Mouse (Mus musculus) spleen, adult 2 months (tissue): Measurements from ENCODE around the gene Glis3. TPM values are rescaled to one million over a fixed set of nuclear protein-coding genes. Genes with fewer than 3 reads are reported as not detected.

Source experiments
- DNase-seq, 2 experiments: peaks; one replicate each; pipeline versions ENCODE4 v3.0.0 to v3.0.0-alpha.2; 2012 to 2021; ENCODE audit warnings: low spot score in 2 of 2, low read depth in 1 of 2
- H3K27ac ChIP-seq: fragments of 200-500 bp; 2 replicates; pipeline ENCODE4 v1.5.1; 2012; ENCODE audit warnings: low read length, inconsistent platforms; ENCODE audit not compliant: insufficient read depth
- H3K27me3 ChIP-seq: fragments of 200-500 bp; 2 replicates; pipeline ENCODE4 v1.6.1; 2012; ENCODE audit warnings: mild to moderate bottlenecking, moderate library complexity, low read length, inconsistent platforms; ENCODE audit not compliant: control insufficient read depth, insufficient read depth
- H3K36me3 ChIP-seq: fragments of 200-500 bp; 2 replicates; pipeline ENCODE4 v1.6.1; 2012; ENCODE audit warnings: mild to moderate bottlenecking, low read length, inconsistent platforms; ENCODE audit not compliant: control insufficient read depth, insufficient read depth
- H3K4me1 ChIP-seq: fragments of 200-500 bp; 2 replicates; pipeline ENCODE4 v1.6.1; 2011; ENCODE audit warnings: inconsistent platforms; ENCODE audit not compliant: control insufficient read depth, insufficient read depth, insufficient read length
- H3K4me3 ChIP-seq: fragments of 200-500 bp; 2 replicates; pipeline ENCODE4 v1.5.1; 2011; ENCODE audit warnings: mild to moderate bottlenecking, inconsistent platforms; ENCODE audit not compliant: insufficient read depth, insufficient read length; ENCODE audit errors: extremely low read depth
- CTCF ChIP-seq: fragments of 200-500 bp; IDR thresholded peaks from 2 replicates; pipeline ENCODE4 v1.5.1; 2011; ENCODE audit warnings: mild to moderate bottlenecking, inconsistent platforms; ENCODE audit not compliant: insufficient read depth, insufficient read length, insufficient replicate concordance; ENCODE audit errors: extremely low read depth
- POLR2A ChIP-seq: fragments of 200-500 bp; IDR thresholded peaks from 2 replicates; pipeline ENCODE4 v1.6.1; 2011; ENCODE audit warnings: low read depth, low read length, inconsistent platforms
- WGBS: fragments of 180-500 bp; shearing (Covaris S2); methylation state at CpG from one replicate; pipeline ENCODE4 v1.1.7; 2018; 5-methylcytosine and 5-hydroxymethylcytosine counted together
- polyA plus RNA-seq: library from polyadenylated mRNA; depleted of rRNA; stranded (reverse); fragments of >200 nt; gene quantifications from 2 replicates; pipeline ENCODE4 v1.2.3, GENCODE M21; 2012

Glis3 gene
- polyA plus RNA-seq, 1 experiment = 1.7 TPM

- no peak overlapping the region for H3K27ac ChIP-seq
- no peak for DNase-seq
- TF ChIP-seq CTCF = no peak
- TF ChIP-seq POLR2A = no peak
- no peaks in the 10 kb centered on the region for H3K4me1 ChIP-seq
- no peaks in the 10 kb centered on the region for H3K36me3 ChIP-seq
- 88% methylated on average over 10 of the region's 10 CpGs for WGBS
- H3K4me3 ChIP-seq = no peak overlapping the region
- H3K27me3 ChIP-seq = no peaks in the 10 kb centered on the region
Observed at GRCm38 (mm10) chr19:28623726-28624125, 56.2 kb downstream of the Glis3 start.

- Histone ChIP-seq H3K27me3 (no peaks in the 10 kb centered on the region), H3K4me3 (no peak overlapping the region), H3K27ac (no peak overlapping the region), H3K4me1 (no peaks in the 10 kb centered on the region), H3K36me3 (no peaks in the 10 kb centered on the region)
- no peak for TF ChIP-seq POLR2A
- no peak for TF ChIP-seq CTCF
- no peak for DNase-seq
- 88% methylated on average over 11 of the region's 11 CpGs for WGBS
Observed at GRCm38 (mm10) chr19:28621608-28622505, 58.0 kb downstream of the Glis3 start.

GRCm38 (mm10) chr19:28617736-28618135 is 62.1 kb downstream of the Glis3 start:
- Histone ChIP-seq H3K36me3 (no peaks in the 10 kb centered on the region), H3K4me1 (no peaks in the 10 kb centered on the region), H3K27ac (no peak overlapping the region), H3K4me3 (no peak overlapping the region), H3K27me3 (no peaks in the 10 kb centered on the region)
- no peak for TF ChIP-seq CTCF
- TF ChIP-seq POLR2A = no peak
- DNase-seq = no peak
- 81% methylated on average over 7 of the region's 7 CpGs for WGBS

- WGBS = 95% methylated on average over 8 of the region's 8 CpGs
- H3K36me3 ChIP-seq = no peaks in the 10 kb centered on the region
- no peaks in the 10 kb centered on the region for H3K27me3 ChIP-seq
- H3K4me1 ChIP-seq = no peaks in the 10 kb centered on the region
- no peak overlapping the region for H3K27ac ChIP-seq
- H3K4me3 ChIP-seq = no peak overlapping the region
- TF ChIP-seq POLR2A (no peak), CTCF (no peak)
- no peak for DNase-seq
Observed at GRCm38 (mm10) chr19:28617191-28617590, 62.7 kb downstream of the Glis3 start.

- Histone ChIP-seq H3K4me3 (no peak overlapping the region), H3K4me1 (no peaks in the 10 kb centered on the region), H3K36me3 (no peaks in the 10 kb centered on the region), H3K27me3 (no peaks in the 10 kb centered on the region), H3K27ac (no peak overlapping the region)
- no peak for DNase-seq
- WGBS = 89% methylated on average over 1 of the region's 1 CpGs
- TF ChIP-seq CTCF = no peak
- TF ChIP-seq POLR2A = no peak
Observed at GRCm38 (mm10) chr19:28616487-28616886, 63.4 kb downstream of the Glis3 start.

- no peaks in the 10 kb centered on the region for H3K27me3 ChIP-seq
- 72% methylated on average over 10 of the region's 10 CpGs for WGBS
Observed at GRCm38 (mm10) chr19:28612249-28612648, 67.6 kb downstream of the Glis3 start.

GRCm38 (mm10) chr19:28608747-28609146 is 71.1 kb downstream of the Glis3 start:
- no peaks in the 10 kb centered on the region for H3K27me3 ChIP-seq
- no peaks in the 10 kb centered on the region for H3K36me3 ChIP-seq
- H3K4me3 ChIP-seq = no peak overlapping the region
- DNase-seq = no peak
- H3K4me1 ChIP-seq = no peaks in the 10 kb centered on the region
- H3K27ac ChIP-seq = no peak overlapping the region
- WGBS = 87% methylated on average over 5 of the region's 5 CpGs
- TF ChIP-seq CTCF = no peak
- TF ChIP-seq POLR2A = no peak

More at GRCm38 (mm10) chr19:28612249-28612648, 67.6 kb downstream of the Glis3 start:
- Histone ChIP-seq H3K27ac (peak overlapping the region; percentile 62; the same call in 1 of the 2 replicates), H3K4me1 (no peaks in the 10 kb centered on the region), H3K4me3 (peak overlapping the region; percentile 20; the same call in 1 of the 2 replicates), H3K36me3 (no peaks in the 10 kb centered on the region)
- no peak for TF ChIP-seq CTCF
- no peak for TF ChIP-seq POLR2A
- peak in 1 of 2 experiments; percentile 28 for DNase-seq
